Mouse (Mus musculus) gonadal fat pad, adult 2 months (tissue): ENCODE measurements around the gene Tube1. TPM values are rescaled to one million over a fixed set of nuclear protein-coding genes. Genes with fewer than 3 reads are reported as not detected.

Source experiments
- DNase-seq: peaks from one replicate; pipeline ENCODE4 v3.0.0-alpha.2; 2012; ENCODE audit warnings: low read depth
- polyA plus RNA-seq: library from polyadenylated mRNA; depleted of rRNA; stranded (reverse); fragments of >200 nt; gene quantifications from 2 replicates; pipeline ENCODE4 v1.2.3, GENCODE M21; 2012; rRNA removed

The Tube1 gene
- 1.6 and 1.7 TPM in 2 replicates for polyA plus RNA-seq

DNA sequence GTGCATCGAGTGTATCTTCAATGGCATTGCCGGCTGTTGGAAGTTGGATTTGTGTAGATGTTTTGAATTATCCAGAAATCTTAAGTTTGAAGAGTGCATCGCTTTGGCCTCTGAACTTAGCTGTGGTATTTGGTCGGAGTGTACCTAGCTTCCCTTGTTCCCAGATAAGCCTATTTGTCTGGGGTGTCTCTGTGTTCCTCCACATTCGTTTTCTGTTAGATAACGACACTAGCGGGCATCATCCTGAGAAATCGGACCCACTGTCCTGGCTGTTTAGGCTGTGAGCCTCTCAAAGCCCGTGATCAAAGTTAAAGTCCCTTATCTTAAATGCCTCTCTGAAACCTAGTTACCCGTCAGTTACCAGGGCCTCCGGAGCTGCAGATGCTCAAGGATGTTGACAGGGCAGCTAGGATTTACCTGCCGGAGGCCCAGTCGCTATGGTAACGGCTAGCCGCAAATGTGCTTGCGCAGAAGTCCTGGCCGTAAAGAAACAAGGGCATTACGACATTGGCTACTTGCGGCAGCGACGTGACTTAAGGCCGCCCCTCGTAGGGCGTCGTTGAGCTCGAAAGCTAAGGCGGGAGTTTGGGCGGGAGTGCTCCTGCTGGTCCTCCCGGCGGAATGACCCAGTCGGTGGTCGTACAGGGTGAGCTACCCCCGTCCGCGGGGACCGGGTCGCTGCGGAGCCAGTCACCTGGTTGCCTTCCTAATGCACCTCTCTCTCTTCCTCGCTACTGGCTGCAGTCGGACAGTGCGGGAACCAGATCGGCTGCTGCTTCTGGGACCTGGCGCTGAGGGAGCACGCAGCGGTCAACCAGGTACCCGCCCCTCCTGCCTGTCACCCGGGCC lies at the start of gene Tube1, which contains the start of gene Fam229b:
Gene Tube1 (plus strand): TSS at position 515 of the 849 bp plus-strand sequence.
Gene Fam229b (minus strand): TSS at position 453 of the 849 bp plus-strand sequence.
- DNase-seq: peak; percentile 65

GRCm38 (mm10) chr10:39096981-39097380 lies 36.8 kb upstream of the Tube1 start:
- DNase-seq: no peak

DNA sequence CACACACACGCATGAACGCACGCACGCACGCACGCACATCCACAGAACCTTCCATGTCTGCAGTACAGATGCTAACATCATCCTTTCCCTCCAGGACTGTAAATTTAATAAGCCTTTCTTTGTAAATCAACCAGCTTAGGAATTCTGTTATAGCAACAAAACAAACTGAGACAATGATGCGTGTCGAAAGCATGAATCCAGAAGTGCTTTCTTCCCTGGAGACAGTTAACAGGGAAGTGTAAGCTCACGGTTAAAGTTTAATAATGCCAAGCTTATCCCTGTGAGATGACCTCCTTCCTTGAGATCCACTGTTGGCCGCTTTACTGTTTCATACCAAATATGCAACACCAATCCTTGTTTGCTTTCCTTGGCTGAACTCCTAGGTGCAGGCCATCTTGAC lies 35.0 kb upstream of the Tube1 start:
- no peak for DNase-seq

DNA sequence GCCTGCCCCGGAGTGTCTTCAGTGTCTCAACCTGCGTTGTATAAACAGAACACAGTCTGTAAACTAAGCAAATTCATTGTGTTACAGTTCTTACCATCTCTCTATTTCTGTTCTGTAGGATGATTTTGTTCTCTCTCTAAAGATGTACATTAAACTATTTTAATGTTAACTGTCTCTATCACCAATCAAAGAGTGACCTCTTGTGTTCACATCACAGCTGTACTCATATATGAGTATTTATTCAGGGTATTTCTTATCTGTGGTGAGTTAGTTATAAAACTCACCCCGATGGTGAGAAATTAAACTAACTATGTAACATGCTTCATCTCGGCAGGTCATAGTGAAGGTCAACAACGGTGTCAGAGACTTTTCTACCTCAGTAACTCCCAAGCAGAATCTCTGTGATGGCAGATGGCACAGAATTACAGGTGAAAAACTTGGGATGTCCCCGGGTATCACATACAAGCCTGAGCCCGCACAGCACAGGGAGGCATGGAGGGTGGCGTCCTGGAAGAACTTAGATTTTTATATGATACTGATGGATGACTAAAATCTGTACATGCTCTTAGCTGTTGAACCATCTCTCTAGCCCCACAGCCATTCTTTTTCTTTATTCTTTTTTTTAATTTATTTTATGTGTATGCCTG lies 28.9 kb upstream of the Tube1 start:
- no peak for DNase-seq

DNA sequence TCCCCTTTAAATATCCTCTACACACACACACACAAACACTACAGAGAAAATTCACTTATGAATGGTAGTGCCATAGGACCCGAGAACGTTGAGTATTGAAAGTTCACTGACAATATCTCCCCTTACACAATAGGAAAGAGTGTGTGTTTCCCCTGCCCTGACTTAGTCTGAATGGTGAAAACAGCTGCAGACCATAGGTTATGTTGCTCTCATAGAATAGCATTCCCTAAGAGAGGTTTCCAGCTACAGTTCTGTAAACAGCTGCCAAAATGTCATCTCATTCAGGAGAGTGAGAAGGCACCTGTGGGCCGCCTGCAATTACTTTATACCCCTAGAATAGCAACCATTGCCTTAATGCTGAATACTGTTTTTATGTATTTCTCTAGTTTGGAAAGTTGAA lies 27.4 kb upstream of the Tube1 start:
- DNase-seq: no peak

DNA sequence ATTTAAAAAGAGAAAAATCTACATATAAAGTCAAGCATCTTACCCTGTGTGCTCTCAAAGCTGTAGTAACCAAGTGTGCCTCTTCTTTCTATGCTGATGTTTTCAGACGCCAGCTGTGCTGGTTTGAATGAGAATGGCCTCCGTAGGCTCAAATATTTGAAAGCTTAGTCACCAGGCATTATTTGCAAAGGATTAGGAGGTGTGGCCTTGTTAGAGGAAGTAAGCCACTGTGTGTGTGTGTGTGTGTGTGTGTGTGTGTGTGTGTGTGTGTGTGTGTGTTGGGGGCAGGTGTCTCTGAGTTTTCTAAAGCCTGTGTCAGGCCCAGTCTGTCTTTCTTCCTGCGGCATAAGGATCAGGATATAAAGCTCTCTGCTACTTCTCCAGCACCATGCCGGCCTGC lies 26.8 kb upstream of the Tube1 start:
- no peak for DNase-seq

DNA sequence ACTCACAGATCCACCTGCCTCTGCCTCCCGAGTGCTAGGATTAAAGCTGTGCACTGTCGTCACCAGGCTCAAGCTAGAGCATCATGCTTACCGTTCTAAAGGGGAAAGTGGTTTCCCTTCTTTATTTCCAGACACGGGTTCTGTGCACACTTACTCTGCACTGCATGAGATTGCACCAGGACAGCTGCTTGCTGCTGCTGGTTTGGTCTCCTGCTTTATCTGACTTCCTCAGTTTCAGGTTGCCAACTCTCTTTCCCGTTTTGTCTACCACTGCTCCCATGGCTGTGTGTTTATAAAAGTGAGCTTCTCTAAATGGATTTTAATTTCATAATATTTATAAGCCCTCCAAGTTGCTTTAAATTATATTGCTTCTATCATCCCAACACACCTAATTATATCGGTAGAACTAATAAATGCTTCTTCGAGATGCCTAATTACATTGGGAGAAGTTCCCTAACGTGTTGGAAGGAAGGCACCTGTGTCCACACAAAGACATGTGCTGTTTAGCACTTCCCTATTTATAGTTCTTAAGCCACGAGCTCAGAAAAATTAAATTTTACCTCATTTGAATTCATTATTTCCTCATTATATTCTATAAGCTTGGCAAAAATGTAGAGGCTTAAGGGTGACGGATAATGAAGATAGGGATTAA lies 24.8 kb upstream of the Tube1 start:
- no peak for DNase-seq

- no peak for DNase-seq
Measured at GRCm38 (mm10) chr10:39109489-39109874, 24.3 kb upstream of the Tube1 start.

DNA sequence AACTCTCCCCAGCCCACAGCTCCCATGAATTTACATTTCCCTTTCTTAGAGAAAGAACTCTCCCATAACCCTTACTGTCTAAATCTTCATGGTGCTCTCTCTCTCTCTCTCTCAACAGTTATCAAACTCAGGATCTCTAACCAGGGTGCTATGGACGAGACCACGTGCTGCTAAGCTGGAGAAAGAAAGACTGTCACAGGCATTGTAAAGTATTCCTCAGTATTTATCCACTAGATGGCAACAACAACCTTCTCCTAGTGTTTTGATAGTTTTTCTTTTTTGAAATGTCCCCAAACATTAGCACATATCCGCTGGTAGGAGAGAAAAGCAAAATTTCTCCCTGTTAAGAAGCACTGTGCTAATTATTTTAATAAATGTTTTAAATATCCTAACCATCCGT lies 12.4 kb upstream of the Tube1 start:
- DNase-seq: no peak

DNA sequence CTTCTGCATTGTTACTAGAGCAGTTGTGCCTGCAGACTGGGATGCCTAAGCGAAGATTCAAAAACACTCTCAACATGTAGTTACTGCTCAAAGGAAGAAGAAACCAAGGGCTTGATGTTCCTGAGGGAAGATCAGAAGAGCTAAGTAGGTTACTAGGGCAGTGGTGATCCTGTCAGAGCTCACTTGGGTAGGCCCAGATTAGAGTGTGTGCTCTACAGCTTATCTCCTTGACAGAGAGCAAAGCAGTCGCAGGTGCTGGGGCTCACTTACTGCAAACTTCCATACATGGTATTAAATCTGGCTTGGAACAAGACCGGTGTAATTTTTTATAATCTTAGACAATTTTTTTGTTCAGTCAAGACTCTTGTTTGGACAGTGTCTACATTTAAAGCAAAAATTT lies 4.0 kb downstream of the Tube1 start:
- no peak for DNase-seq

DNA sequence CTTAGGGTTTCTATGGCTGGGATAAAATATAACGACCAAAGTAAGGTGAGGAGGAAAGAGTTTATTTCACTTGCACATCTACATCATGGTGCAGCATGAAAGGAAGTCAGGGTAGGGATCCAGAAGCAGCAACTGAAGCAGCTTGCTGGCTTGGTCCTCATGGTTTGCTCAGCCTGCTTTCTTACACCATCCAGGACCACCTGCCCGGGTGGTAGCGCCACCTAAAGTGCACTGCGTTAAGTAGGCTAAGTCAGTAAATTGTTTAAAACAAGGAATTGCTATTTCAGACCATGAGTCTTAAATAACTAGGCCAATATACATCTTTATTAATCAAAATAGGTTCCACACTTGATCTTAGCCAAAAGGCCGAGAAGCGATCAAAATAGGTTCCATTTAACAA lies 5.0 kb downstream of the Tube1 start:
- no peak for DNase-seq

DNA sequence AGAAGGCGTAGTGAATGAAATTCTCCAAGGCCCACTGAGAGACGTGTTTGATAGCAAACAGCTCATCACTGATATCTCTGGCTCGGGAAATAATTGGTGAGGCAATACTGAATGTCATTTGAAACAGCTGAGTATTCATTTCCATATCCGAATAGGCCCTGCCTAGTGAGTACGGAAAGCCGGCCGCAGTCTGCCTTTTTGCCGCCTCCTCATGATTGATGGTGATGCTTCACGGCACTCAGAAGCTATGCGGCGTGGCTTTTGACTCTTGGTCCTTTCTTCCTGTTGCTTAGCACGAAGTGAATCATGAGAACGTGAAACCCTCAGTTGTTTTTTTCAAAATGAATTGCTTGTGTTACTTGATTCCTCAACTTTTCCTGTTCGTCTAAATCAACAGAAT lies 7.1 kb downstream of the Tube1 start:
- no peak for DNase-seq

DNA sequence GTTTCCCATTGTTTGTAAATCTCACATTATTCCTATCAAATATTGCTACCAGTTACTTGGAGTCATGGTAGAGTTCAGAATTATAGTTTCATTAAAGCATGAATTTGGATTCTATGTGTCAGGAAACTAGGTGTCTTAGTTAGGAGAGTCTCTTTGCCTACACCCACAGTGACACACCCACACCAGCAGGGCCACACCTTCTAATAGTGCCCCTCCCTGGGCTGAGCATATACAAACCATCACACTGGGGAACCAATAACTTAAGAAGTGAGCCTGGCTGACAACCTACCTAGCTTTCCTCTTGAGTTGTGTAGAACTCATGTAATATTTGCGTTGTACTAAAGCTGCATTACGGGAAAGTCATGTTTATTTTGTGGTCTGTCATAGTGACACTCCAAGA lies 7.6 kb downstream of the Tube1 start:
- no peak for DNase-seq

DNA sequence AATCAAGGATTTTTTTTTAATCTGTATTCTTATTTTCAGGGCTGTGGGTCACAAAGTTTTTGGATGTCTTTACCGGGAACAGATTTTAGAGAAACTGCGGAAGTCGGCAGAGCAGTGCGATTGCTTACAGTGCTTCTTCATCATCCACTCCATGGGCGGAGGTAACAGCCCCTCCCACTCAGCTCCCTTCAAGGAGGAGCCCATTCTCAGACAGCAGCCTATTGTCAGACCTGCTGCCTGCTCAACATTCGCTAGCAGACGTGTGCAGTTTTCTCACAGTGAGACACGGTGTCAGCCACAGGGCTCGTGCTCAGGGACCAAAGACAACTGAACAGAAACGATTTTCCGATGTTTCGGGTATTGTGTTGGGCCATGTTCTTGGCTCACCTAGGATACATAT lies 8.4 kb downstream of the Tube1 start:
- DNase-seq: no peak

DNA sequence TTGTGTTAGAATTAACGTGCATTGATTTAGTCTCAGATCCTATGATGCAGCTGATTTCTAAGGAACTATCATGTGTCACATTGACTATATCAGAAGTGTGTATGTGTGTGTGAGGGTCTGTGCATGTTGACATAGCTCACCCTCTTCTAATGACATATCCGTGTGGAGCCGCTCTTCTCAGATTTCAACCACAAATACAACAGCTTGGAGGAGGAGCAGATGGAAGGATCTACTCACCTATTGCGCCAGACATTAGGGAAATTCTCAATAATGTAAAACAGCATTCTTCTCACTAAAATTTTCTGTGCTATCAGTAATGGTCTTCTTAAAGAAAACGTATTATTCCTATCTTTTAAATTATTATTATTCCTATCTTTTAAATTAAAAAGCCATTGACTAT lies 22.9 kb downstream of the Tube1 start:
- no peak for DNase-seq

DNA sequence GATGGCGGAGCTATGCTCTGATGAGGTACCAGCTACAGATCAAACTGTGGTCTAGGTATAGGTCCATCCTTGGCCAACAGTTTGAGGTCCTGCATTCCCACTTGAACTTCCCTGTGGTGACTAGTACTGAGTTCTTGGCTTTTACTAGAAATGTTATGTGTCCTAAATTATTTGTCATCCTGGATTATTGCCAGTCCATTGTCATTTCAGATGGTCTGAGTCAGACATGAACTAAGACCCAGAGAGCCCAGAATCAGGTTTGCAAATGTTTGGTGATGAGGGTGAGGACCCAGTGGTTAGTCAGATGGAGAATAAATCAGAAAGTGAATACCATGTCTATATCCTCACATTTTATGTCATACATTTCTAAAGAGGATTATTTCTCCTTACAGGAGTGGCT lies 23.5 kb downstream of the Tube1 start:
- DNase-seq: no peak

- no peak for DNase-seq
Measured at GRCm38 (mm10) chr10:39158306-39158705, 24.5 kb downstream of the Tube1 start.

- no peak for DNase-seq
Measured at GRCm38 (mm10) chr10:39161406-39161805, 27.6 kb downstream of the Tube1 start.

DNA sequence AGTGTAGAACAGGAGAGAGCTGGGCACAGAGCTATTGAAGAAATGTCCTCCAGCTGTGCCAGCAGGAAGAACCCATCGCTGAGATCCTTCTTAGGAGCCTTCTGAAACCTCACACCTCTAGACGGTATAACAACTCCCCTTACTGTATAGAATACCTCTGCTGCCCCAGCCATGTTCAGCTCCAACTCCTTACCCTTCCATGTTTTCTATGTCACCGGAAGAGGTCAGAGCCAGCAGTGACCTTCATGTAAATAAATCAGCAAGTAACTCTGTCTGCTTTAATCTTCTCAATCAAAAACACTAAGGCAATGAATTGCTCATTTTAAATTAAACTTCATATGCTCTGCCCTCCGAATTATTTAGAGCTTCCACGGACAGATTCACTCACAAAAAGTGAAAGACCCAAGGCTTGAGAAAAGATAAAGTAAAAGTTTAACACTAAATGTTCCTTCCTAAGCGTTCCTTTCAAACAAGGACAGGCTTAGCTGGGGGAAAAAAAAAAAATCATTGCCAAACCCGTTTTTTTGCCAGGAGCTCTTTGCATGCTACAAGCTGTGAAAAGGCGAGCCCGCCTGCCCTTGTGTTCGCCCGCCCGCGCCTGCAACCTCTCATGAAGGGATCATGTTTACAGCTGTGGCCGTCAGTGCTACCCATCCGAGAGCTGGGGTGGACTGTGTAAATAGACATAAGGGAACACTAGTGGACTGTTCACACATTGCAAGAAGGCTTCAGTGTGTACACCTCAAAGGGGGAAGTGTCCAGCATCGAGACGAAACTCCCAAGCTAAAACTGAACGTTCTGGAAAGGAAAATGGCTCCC lies 29.1 kb downstream of the Tube1 start:
- DNase-seq: no peak

GRCm38 (mm10) chr10:39163694-39164093 lies 29.9 kb downstream of the Tube1 start, which contains the start of gene Ccn6:
Gene Ccn6 (minus strand): TSS chr10:39163794.
- DNase-seq: no peak

GRCm38 (mm10) chr10:39165632-39166115 lies 31.9 kb downstream of the Tube1 start:
- DNase-seq: no peak

DNA sequence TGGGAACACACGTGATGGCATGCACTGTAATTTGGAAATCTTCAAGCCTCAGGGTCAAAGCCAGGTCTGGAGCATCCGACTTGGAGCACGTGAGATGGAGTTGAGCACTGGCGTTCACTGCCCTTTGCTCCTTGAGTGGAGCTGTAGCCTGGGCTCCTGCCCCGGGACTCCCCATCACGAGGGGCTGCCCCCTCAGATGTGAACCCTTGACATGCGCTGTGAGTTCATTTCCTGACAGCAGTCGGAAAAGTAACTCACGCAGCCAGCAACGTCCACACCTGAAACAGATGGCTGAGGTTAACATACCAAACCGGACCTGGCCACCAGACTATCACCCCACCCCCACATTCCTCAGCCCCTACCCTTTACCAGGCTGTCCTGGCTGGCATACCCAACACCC lies 33.8 kb downstream of the Tube1 start:
- DNase-seq: no peak
